Mouse (Mus musculus) granulocyte monocyte progenitor cell, adult 5-6 weeks (primary cell): ENCODE data around the gene Pnp2. TPM values are rescaled to one million over a fixed set of nuclear protein-coding genes. Genes with fewer than 3 reads are reported as not detected.
A peak's percentile ranks its signal among the peaks of the same experiment; 100 is the strongest.

ENCODE experiments used
- ATAC-seq: replicated peaks from 2 replicates; pipeline ENCODE4 v1.8.0; 2016; ENCODE audit warnings: mild to moderate bottlenecking, moderate TSS enrichment, inconsistent platforms; ENCODE audit not compliant: poor library complexity, severe bottlenecking
- total RNA-seq, 2 experiments: library from RNA; stranded (forward) in 1 of 2; stranded (reverse) in 1 of 2; fragments of 200-712, 200-1000 nt in 1 of 2; fragments of >200 nt in 1 of 2; fragmentation: Nextera tagmentation in 1 of 2; gene quantifications; 2 replicates each; pipeline ENCODE4 v1.2.3; 2014 to 2017

The Pnp2 gene
- total RNA-seq, 2 experiments from 2014 or later, result 5.3 to 16.2 TPM

DNA sequence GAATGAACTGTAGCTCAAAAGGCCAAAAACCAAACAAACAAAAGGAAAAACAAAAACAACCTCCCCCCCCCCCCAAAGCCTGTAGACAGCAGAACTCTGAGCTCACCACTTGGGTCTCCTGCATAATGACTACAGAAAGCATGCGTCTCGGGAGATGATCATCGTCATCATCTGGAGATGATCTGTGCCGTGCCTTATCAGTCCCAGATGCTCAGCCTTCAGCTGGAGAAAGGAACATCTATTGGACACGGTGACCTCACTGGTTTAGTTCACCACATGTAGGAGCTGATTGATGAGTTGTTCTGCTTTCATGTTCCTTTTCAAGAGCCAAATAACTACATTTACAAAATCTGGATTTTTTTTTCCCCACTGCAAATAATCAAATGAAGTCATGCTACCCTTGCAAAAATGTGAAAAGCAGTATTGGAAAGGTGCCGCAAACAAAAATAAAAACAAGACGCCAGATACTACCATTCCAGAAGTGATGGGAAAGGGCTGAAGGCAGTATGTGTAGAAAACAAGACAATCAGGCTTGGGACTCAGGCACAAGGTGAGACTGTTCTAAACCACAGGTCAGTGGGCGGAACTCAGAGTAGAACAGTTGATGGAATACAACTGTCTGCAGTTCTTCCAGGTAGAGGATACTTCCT lies 51.5 kb downstream of the Pnp2 start, which contains the start of gene Rnase10:
Gene Rnase10 (plus strand): TSS at position 600 of the 650 bp plus-strand sequence.
- ATAC-seq, result no peak

DNA sequence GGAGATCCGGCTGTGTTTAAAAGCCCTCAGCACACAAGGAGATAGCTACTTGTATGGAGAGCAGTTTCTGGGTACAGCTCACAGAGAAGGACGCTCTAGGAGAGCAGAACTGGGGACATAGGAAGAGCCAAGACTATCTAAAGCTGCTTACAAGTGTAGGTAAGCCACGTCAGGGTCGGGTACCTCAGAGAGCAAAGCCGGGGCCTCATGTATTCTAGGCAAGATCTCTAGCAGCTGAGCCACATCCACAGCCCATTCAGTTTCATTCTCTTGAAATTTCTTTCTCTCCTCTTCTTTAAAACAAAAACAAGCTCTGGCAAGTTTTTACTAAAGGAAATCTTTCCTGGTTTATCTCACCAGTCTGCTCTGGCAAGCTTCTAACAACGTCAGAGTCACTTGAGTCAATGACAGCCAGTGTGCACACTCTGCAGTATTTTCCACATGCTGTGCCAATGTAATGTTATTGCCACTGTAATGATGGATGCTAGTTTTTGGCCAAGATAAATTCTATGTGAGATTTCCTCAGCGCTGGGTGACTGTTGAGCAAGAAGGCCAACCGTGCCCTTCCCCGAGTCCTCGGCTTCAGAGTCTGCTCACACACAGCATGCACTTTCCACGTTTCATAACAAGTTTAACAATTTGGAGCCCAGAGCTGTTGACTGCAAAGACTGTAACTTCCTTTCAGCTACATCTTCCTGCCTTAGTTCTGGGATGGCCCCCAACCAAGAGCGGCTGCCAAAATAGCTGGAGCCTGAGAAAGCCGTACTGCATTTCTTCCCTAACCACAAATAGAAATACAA lies 52.3 kb downstream of the Pnp2 start:
- ATAC-seq, result peak; percentile 83

DNA sequence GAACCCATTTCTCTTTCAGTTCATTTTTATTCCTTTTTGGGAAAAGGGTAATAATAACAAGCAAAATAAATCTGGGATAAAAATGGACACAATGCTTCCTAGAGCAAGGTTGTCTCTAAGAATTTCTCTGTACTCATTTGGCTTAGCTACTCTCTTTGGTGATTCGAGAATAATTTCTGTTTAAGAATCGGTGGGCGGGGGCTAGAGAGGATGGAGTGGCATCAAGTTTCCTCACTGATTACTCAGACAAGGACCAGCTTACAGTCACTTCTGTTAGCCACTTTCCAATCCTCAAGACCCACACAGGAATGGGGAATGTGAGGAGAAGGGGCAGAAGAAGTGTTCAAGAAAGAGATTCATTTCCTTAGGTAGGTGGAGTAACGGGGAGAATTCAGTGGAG lies 53.0 kb downstream of the Pnp2 start:
- no peak for ATAC-seq

DNA sequence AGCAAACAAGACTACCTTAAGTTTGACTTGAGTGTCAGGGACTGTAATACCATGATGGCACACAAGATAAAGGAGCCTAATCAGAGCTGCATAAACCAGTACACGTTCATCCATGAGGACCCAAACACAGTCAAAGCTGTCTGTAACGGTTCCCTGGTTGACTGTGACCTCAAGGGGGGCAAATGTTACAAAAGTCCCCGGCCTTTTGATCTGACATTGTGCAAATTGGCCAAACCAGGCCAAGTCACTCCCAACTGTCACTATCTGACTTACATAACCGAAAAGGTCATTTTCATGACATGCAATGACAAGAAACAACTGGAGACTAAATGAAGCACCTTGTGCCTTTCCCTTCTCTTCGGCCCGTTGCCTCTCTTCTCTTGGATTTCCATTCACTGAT lies 53.8 kb downstream of the Pnp2 start:
- ATAC-seq, result peak; percentile 65

Other genes with a start within 250 kb of the Pnp2 start
- not detected in 2 replicates for gene Olfr748, start 248.6 kb upstream of the Pnp2 start, total RNA-seq (2014; fragmentation: Nextera tagmentation)
- not detected in 2 replicates for gene Olfr748, start 248.6 kb upstream of the Pnp2 start, total RNA-seq (2017)
- gene Olfr749, start 210.9 kb upstream of the Pnp2 start, total RNA-seq (2014; fragmentation: Nextera tagmentation), result not detected in 2 replicates
- gene Olfr749, start 210.9 kb upstream of the Pnp2 start, total RNA-seq (2017), result not detected in 2 replicates
- 43.2 and 47.1 TPM in 2 replicates for gene Ttc5, start 170.5 kb upstream of the Pnp2 start, total RNA-seq (2014; fragmentation: Nextera tagmentation)
- 39.8 and 54.4 TPM in 2 replicates for gene Ttc5, start 170.5 kb upstream of the Pnp2 start, total RNA-seq (2017)
- not detected in 2 replicates for gene Ccnb1ip1, start 148.3 kb upstream of the Pnp2 start, total RNA-seq (2014; fragmentation: Nextera tagmentation)
- gene Ccnb1ip1, start 148.3 kb upstream of the Pnp2 start, total RNA-seq (2017), result not detected in 2 replicates
- 61.2 and 110 TPM in 2 replicates for gene Parp2, start 148.2 kb upstream of the Pnp2 start, total RNA-seq (2014; fragmentation: Nextera tagmentation)
- 85.2 and 92.3 TPM in 2 replicates for gene Parp2, start 148.2 kb upstream of the Pnp2 start, total RNA-seq (2017)
- gene Tep1, start 85.4 kb upstream of the Pnp2 start, total RNA-seq (2014; fragmentation: Nextera tagmentation), result 41.8 and 54.2 TPM in 2 replicates
- 17.4 and 21.1 TPM in 2 replicates for gene Tep1, start 85.4 kb upstream of the Pnp2 start, total RNA-seq (2017)
- gene Klhl33, start 58.5 kb upstream of the Pnp2 start, total RNA-seq (2014; fragmentation: Nextera tagmentation), result 0.17 TPM in 1 of 2 replicates, not detected in the other
- 0.10 and 0.73 TPM in 2 replicates for gene Klhl33, start 58.5 kb upstream of the Pnp2 start, total RNA-seq (2017)
- 77.5 and 111 TPM in 2 replicates for gene Osgep, start 31.1 kb upstream of the Pnp2 start, total RNA-seq (2014; fragmentation: Nextera tagmentation)
- 110 and 118 TPM in 2 replicates for gene Osgep, start 31.1 kb upstream of the Pnp2 start, total RNA-seq (2017)
- 214 and 260 TPM in 2 replicates for gene Apex1, start 31.0 kb upstream of the Pnp2 start, total RNA-seq (2014; fragmentation: Nextera tagmentation)
- 202 and 229 TPM in 2 replicates for gene Apex1, start 31.0 kb upstream of the Pnp2 start, total RNA-seq (2017)
- gene Pip4p1, start 25.1 kb upstream of the Pnp2 start, total RNA-seq (2014; fragmentation: Nextera tagmentation), result 48.4 and 72.7 TPM in 2 replicates
- 20.9 and 25.0 TPM in 2 replicates for gene Pip4p1, start 25.1 kb upstream of the Pnp2 start, total RNA-seq (2017)
- gene Pnp, start 24.9 kb upstream of the Pnp2 start, total RNA-seq (2014; fragmentation: Nextera tagmentation), result 179 and 257 TPM in 2 replicates
- 252 and 259 TPM in 2 replicates for gene Pnp, start 24.9 kb upstream of the Pnp2 start, total RNA-seq (2017)
- gene Gm49342, start 11.5 kb upstream of the Pnp2 start, total RNA-seq (2014; fragmentation: Nextera tagmentation), result not detected in 2 replicates
- 68.4 TPM in 1 of 2 replicates, not detected in the other for gene Gm49342, start 11.5 kb upstream of the Pnp2 start, total RNA-seq (2017)
- gene Rnase10, start 51.8 kb downstream of the Pnp2 start, total RNA-seq (2014; fragmentation: Nextera tagmentation), result not detected in 2 replicates
- gene Rnase10, start 51.8 kb downstream of the Pnp2 start, total RNA-seq (2017), result 2.5 and 3.2 TPM in 2 replicates
- gene Rnase9, start 85.9 kb downstream of the Pnp2 start, total RNA-seq (2014; fragmentation: Nextera tagmentation), result not detected in 2 replicates
- gene Rnase9, start 85.9 kb downstream of the Pnp2 start, total RNA-seq (2017), result not detected in 2 replicates
- not detected in 2 replicates for gene Rnase11, start 94.2 kb downstream of the Pnp2 start, total RNA-seq (2014; fragmentation: Nextera tagmentation)
- gene Rnase11, start 94.2 kb downstream of the Pnp2 start, total RNA-seq (2017), result not detected in 2 replicates
- 6.2 and 27.0 TPM in 2 replicates for gene Rnase12, start 101.7 kb downstream of the Pnp2 start, total RNA-seq (2014; fragmentation: Nextera tagmentation)
- 11.0 and 12.6 TPM in 2 replicates for gene Rnase12, start 101.7 kb downstream of the Pnp2 start, total RNA-seq (2017)
- gene Olfr750, start 118.4 kb downstream of the Pnp2 start, total RNA-seq (2014; fragmentation: Nextera tagmentation), result not detected in 2 replicates
- gene Olfr750, start 118.4 kb downstream of the Pnp2 start, total RNA-seq (2017), result not detected in 2 replicates
- 1.7 and 6.8 TPM in 2 replicates for gene Rnase4, start 135.1 kb downstream of the Pnp2 start, total RNA-seq (2014; fragmentation: Nextera tagmentation)
- gene Rnase4, start 135.1 kb downstream of the Pnp2 start, total RNA-seq (2017), result 2.5 and 2.9 TPM in 2 replicates
- 0.45 TPM in 1 of 2 replicates, not detected in the other for gene Ang, start 135.2 kb downstream of the Pnp2 start, total RNA-seq (2014; fragmentation: Nextera tagmentation)
- 1.4 and 1.8 TPM in 2 replicates for gene Ang, start 135.2 kb downstream of the Pnp2 start, total RNA-seq (2017)
- gene Eddm3b, start 158.4 kb downstream of the Pnp2 start, total RNA-seq (2014; fragmentation: Nextera tagmentation), result not detected in 2 replicates
- gene Eddm3b, start 158.4 kb downstream of the Pnp2 start, total RNA-seq (2017), result not detected in 2 replicates
- gene Rnase6, start 167.9 kb downstream of the Pnp2 start, total RNA-seq (2014; fragmentation: Nextera tagmentation), result 1.2 and 6.1 TPM in 2 replicates
- gene Rnase6, start 167.9 kb downstream of the Pnp2 start, total RNA-seq (2017), result 8.2 and 10.0 TPM in 2 replicates
- gene Rnase1, start 190.8 kb downstream of the Pnp2 start, total RNA-seq (2014; fragmentation: Nextera tagmentation), result not detected in 2 replicates
- not detected in 2 replicates for gene Rnase1, start 190.8 kb downstream of the Pnp2 start, total RNA-seq (2017)
- not detected in 2 replicates for gene Rnase2b, start 206.3 kb downstream of the Pnp2 start, total RNA-seq (2014; fragmentation: Nextera tagmentation)
- not detected in 2 replicates for gene Rnase2b, start 206.3 kb downstream of the Pnp2 start, total RNA-seq (2017)
- gene Ang2, start 243.2 kb downstream of the Pnp2 start, total RNA-seq (2014; fragmentation: Nextera tagmentation), result not detected in 2 replicates
- not detected in 2 replicates for gene Ang2, start 243.2 kb downstream of the Pnp2 start, total RNA-seq (2017)
- gene Ear14, start 247.4 kb downstream of the Pnp2 start, total RNA-seq (2014; fragmentation: Nextera tagmentation), result not detected in 2 replicates
- not detected in 2 replicates for gene Ear14, start 247.4 kb downstream of the Pnp2 start, total RNA-seq (2017)